Mouse (Mus musculus): ENCODE measurements around the gene Nfkb1. TPM values are rescaled to one million over a fixed set of nuclear protein-coding genes. Genes with fewer than 3 reads are reported as not detected.

The Nfkb1 gene
- polyA plus RNA-seq, 1 experiment from 2014 or later, result 35.9 TPM

- Histone ChIP-seq H3K36me3 (ENCODE audit: insufficient read depth, low read length) (peaks cover 20% of the 10 kb centered on the region; the same call in 1 of the 2 replicates), H3K27ac (ENCODE audit: low read length) (no peak overlapping the region), H3K4me3 (ENCODE audit: low read depth, low read length) (no peak overlapping the region), H3K9me3 (ENCODE audit: low read length) (no peaks in the 10 kb centered on the region), H3K27me3 (replicated peaks; ENCODE audit: insufficient read depth, low read length) (no peaks in the 10 kb centered on the region), H3K4me1 (ENCODE audit: insufficient read depth, low read depth, low read length) (no peaks in the 10 kb centered on the region; the same call in 1 of the 2 replicates), H3K9ac (replicated peaks; ENCODE audit: low read depth) (no peak overlapping the region), H3K4me2 (replicated peaks; ENCODE audit: low read depth, low read length) (no peak overlapping the region)
- DNase-seq (ENCODE audit: low spot score), result no peak
- 82% methylated on average over 3 of the region's 3 CpGs for WGBS
- no peak for TF ChIP-seq EP300 (IDR thresholded peaks at IDR 0.05)
- no peak for TF ChIP-seq CTCF (IDR thresholded peaks at IDR 0.05)
- ATAC-seq, result no peak
These were observed 24.3 kb downstream of the Nfkb1 start for GRCm38 (mm10) chr3:135667084-135667483.

- Histone ChIP-seq H3K4me1 (ENCODE audit: insufficient read depth, low read depth, low read length) (no peaks in the 10 kb centered on the region), H3K27ac (ENCODE audit: low read length) (no peak overlapping the region), H3K9me3 (ENCODE audit: low read length) (no peaks in the 10 kb centered on the region), H3K9ac (replicated peaks; ENCODE audit: low read depth) (no peak overlapping the region), H3K36me3 (ENCODE audit: insufficient read depth, low read length) (peaks cover 25% of the 10 kb centered on the region; the same call in 1 of the 2 replicates), H3K27me3 (replicated peaks; ENCODE audit: insufficient read depth, low read length) (no peaks in the 10 kb centered on the region), H3K4me3 (ENCODE audit: low read depth, low read length) (no peak overlapping the region), H3K4me2 (replicated peaks; ENCODE audit: low read depth, low read length) (no peak overlapping the region)
- 93% methylated on average over 6 of the region's 6 CpGs for WGBS
- ATAC-seq, result no peak
- TF ChIP-seq EP300 (IDR thresholded peaks at IDR 0.05) (no peak), CTCF (IDR thresholded peaks at IDR 0.05) (no peak)
- no peak for DNase-seq (ENCODE audit: low spot score)
These were observed 25.5 kb downstream of the Nfkb1 start for GRCm38 (mm10) chr3:135665777-135666259.

GRCm38 (mm10) chr3:135662139-135662864, 29.0 kb downstream of the Nfkb1 start:
- Histone ChIP-seq H3K27ac (ENCODE audit: low read length) (no peak overlapping the region), H3K4me1 (ENCODE audit: insufficient read depth, low read depth, low read length) (no peaks in the 10 kb centered on the region), H3K36me3 (ENCODE audit: insufficient read depth, low read length) (peaks cover 32% of the 10 kb centered on the region), H3K9me3 (ENCODE audit: low read length) (no peaks in the 10 kb centered on the region), H3K4me3 (ENCODE audit: low read depth, low read length) (no peak overlapping the region), H3K9ac (replicated peaks; ENCODE audit: low read depth) (no peak overlapping the region), H3K27me3 (replicated peaks; ENCODE audit: insufficient read depth, low read length) (no peaks in the 10 kb centered on the region), H3K4me2 (replicated peaks; ENCODE audit: low read depth, low read length) (no peak overlapping the region)
- ATAC-seq, result no peak
- 92% methylated on average over 15 of the region's 15 CpGs for WGBS
- DNase-seq (ENCODE audit: low spot score), result no peak
- TF ChIP-seq CTCF (IDR thresholded peaks at IDR 0.05), result no peak
- no peak for TF ChIP-seq EP300 (IDR thresholded peaks at IDR 0.05)

GRCm38 (mm10) chr3:135661707-135662106, 29.6 kb downstream of the Nfkb1 start:
- ATAC-seq (no peak), DNase-seq (ENCODE audit: low spot score) (no peak)
- no peaks in the 10 kb centered on the region for H3K27me3 ChIP-seq (replicated peaks; ENCODE audit: insufficient read depth, low read length)
- no peak overlapping the region for H3K27ac ChIP-seq (ENCODE audit: low read length)
- no peak overlapping the region for H3K4me3 ChIP-seq (ENCODE audit: low read depth, low read length)
- no peaks in the 10 kb centered on the region for H3K9me3 ChIP-seq (ENCODE audit: low read length)
- no peak for TF ChIP-seq EP300 (IDR thresholded peaks at IDR 0.05)
- TF ChIP-seq CTCF (IDR thresholded peaks at IDR 0.05), result no peak
- H3K36me3 ChIP-seq (ENCODE audit: insufficient read depth, low read length), result peaks cover 33% of the 10 kb centered on the region
- WGBS, result 88% methylated on average over 9 of the region's 9 CpGs
- no peak overlapping the region for H3K9ac ChIP-seq (replicated peaks; ENCODE audit: low read depth)
- H3K4me1 ChIP-seq (ENCODE audit: insufficient read depth, low read depth, low read length), result no peaks in the 10 kb centered on the region
- no peak overlapping the region for H3K4me2 ChIP-seq (replicated peaks; ENCODE audit: low read depth, low read length)

GRCm38 (mm10) chr3:135658540-135659097, 32.7 kb downstream of the Nfkb1 start:
- DNase-seq (ENCODE audit: low spot score) (no peak), ATAC-seq (no peak)
- H3K36me3 ChIP-seq (ENCODE audit: insufficient read depth, low read length), result peaks cover 27% of the 10 kb centered on the region
- WGBS, result 51% methylated on average over 7 of the region's 7 CpGs
- no peaks in the 10 kb centered on the region for H3K9me3 ChIP-seq (ENCODE audit: low read length)
- H3K27ac ChIP-seq (ENCODE audit: low read length), result no peak overlapping the region
- no peak overlapping the region for H3K4me2 ChIP-seq (replicated peaks; ENCODE audit: low read depth, low read length)
- TF ChIP-seq EP300 (IDR thresholded peaks at IDR 0.05) (no peak), CTCF (IDR thresholded peaks at IDR 0.05) (no peak)
- H3K4me1 ChIP-seq (ENCODE audit: insufficient read depth, low read depth, low read length), result no peaks in the 10 kb centered on the region
- H3K27me3 ChIP-seq (replicated peaks; ENCODE audit: insufficient read depth, low read length), result no peaks in the 10 kb centered on the region
- no peak overlapping the region for H3K4me3 ChIP-seq (ENCODE audit: low read depth, low read length)
- no peak overlapping the region for H3K9ac ChIP-seq (replicated peaks; ENCODE audit: low read depth)

GRCm38 (mm10) chr3:135656156-135656555, 35.2 kb downstream of the Nfkb1 start:
- no peaks in the 10 kb centered on the region for H3K9me3 ChIP-seq (ENCODE audit: low read length)
- 88% methylated on average over 4 of the region's 4 CpGs for WGBS
- H3K4me3 ChIP-seq (ENCODE audit: low read depth, low read length), result no peak overlapping the region
- no peaks in the 10 kb centered on the region for H3K4me1 ChIP-seq (ENCODE audit: insufficient read depth, low read depth, low read length)
- H3K9ac ChIP-seq (replicated peaks; ENCODE audit: low read depth), result no peak overlapping the region
- H3K4me2 ChIP-seq (replicated peaks; ENCODE audit: low read depth, low read length), result no peak overlapping the region
- no peak overlapping the region for H3K27ac ChIP-seq (ENCODE audit: low read length)
- peaks cover 17% of the 10 kb centered on the region for H3K36me3 ChIP-seq (ENCODE audit: insufficient read depth, low read length)
- H3K27me3 ChIP-seq (replicated peaks; ENCODE audit: insufficient read depth, low read length), result no peaks in the 10 kb centered on the region
- DNase-seq (ENCODE audit: low spot score), result no peak
- ATAC-seq, result no peak
- TF ChIP-seq EP300 (IDR thresholded peaks at IDR 0.05), result no peak
- TF ChIP-seq CTCF (IDR thresholded peaks at IDR 0.05), result no peak
